Mouse (Mus musculus) E14TG2a.4 (cell line): ENCODE measurements around the gene Nbas.

Source experiments
- CTCF ChIP-seq: conservative IDR thresholded peaks from 2 replicates; pipeline ENCODE4 v1.5.1; 2014; ENCODE audit warnings: low read length
- NANOG ChIP-seq: IDR thresholded peaks from 2 replicates; pipeline ENCODE4 v1.6.1; 2014; ENCODE audit warnings: borderline replicate concordance, low read length, mixed read lengths

DNA sequence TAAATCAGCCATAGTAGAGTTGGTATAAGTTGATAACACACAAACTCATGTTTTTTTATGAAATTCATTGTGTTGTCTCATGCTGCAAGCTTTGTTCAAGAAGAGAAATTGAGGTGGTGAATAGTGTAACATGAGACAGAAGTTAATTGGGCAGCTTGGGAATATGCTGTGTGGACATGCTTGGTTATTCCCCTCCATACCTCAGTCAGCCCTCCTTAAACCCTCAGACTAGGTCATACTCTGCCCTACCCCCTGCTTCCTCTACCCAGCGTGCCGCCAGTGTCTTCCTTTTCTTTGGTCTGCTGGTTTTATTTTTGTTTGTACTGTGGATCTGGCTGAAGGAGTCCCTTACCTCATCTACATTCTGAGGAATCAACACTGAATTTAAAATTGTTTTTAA is 22.5 kb downstream of the Nbas start:
- no peak for TF ChIP-seq CTCF
- TF ChIP-seq NANOG: no peak
